Mouse (Mus musculus) neutrophil, adult 59 days (primary cell): Measurements from ENCODE around the gene Prex1. TPM values are rescaled to one million over a fixed set of nuclear protein-coding genes. Genes with fewer than 3 reads are reported as not detected.

Experiments used
- total RNA-seq, 2 experiments: library from RNA; stranded (reverse); gene quantifications; 1 replicate in 1 of 2; 2 replicates in 1 of 2; pipeline ENCODE4 v1.2.4; 2023

The Prex1 gene
- total RNA-seq: 100 to 1,000 TPM; 189 TPM

DNA sequence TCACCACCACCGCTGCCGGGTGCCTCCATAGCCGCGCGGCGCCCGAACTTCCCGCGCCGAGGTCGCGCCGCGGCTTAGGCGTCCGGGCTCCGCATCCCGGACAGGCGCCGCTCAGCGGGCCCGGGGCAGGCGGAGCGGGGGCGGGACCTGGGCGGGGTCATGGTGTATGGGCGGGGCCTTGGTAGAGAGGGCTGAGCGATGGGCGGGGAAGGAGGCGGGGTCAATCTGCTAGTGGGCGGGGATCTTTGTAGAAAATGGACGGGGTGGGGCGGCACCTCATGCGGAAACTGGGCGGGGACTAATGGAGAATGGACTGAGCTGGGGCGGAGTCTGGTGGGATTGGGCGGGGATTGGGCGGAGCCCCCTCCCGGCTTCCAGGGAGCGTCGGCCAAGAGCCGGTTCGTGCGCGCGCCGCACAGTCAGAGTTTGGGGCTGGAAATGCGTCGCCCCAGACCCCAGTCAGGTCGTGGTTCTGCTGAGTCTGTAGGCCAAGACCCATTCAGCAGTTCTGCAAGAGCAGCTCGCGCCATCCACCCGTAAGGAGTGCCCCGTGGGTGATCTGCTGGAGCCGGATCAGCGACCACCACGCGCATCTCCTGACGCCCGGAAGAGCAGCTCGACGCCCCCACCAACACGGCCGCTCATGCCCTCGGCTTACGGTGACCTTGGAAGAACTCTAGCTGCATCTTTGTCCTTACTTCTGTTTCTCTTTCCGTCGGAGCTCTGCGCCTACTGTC is at the start of gene Prex1:
TSS of gene Prex1 (minus strand) at position 143 of the 737 bp plus-strand sequence.

Other genes starting within 250 kb of the Prex1 start
- gene Trp53rkb, start 78.7 kb upstream of the Prex1 start, total RNA-seq: 1 to 10 TPM; 2.7 to 3.6 TPM
- gene Arfgef2, start 91.8 kb upstream of the Prex1 start, total RNA-seq: 10 to 100 TPM; 33.2 to 34.8 TPM
- 10 to 100 TPM; 31.5 to 36.6 TPM for gene Cse1l, start 192.2 kb upstream of the Prex1 start, total RNA-seq